ENCODE assay signal across 19 mouse cellular contexts in genomic region chr19:57202554-57202953, GRCm38 (mm10).
DNase-seq lines count a peak whose midpoint lies in the region; ATAC-seq and TF ChIP-seq lines count a peak whose summit lies in the region.
"Had no signal": no experiment of that assay in that cellular context is flagged by ENCODE, and none has a peak within 500 bp of the region (broad histone marks: within the 10 kb centered on the region; RNA-seq: fewer than 3 reads in every experiment).

No protein-coding gene starts in this region.

- H3K4me1 ChIP-seq in heart, embryonic 12.5 days (replicated peaks), result peaks cover 82% of the 10 kb centered on the region
- H3K4me1 ChIP-seq in kidney, adult 2 months (ENCODE audit: control insufficient read depth, insufficient read depth, low read length), result peaks cover 43% of the 10 kb centered on the region
- peaks cover 75% of the 10 kb centered on the region for H3K4me1 ChIP-seq in heart, postnatal 0 days (ENCODE audit: control insufficient read depth, insufficient read depth)

- no peak for ATAC-seq in heart, embryonic 12.5 days (ENCODE audit: insufficient number of reproducible peaks, low FRiP score)
- ATAC-seq in heart, postnatal 0 days (ENCODE audit: insufficient read depth, low read depth), result peak; percentile 73
- ATAC-seq in megakaryocyte-erythroid progenitor cell, adult 5-6 weeks (replicated peaks; ENCODE audit: low FRiP score, low TSS enrichment, poor library complexity, severe bottlenecking), result no peak
- ATAC-seq: activated CD4-positive, CD25-positive, alpha-beta regulatory T cell, adult 4 months; forebrain, embryonic 13.5 days; forebrain, postnatal 0 days; hindbrain, postnatal 0 days; Patski had no signal

- H3K9ac ChIP-seq in heart, embryonic 12.5 days, result no peak overlapping the region
- H3K9ac ChIP-seq in heart, postnatal 0 days (replicated peaks; ENCODE audit: low read depth, low read length), result no peak overlapping the region
- H3K9ac ChIP-seq: forebrain, embryonic 13.5 days; forebrain, postnatal 0 days; hindbrain, embryonic 13.5 days had no signal

- DNase-seq in heart, adult 18-20 months, result peak; percentile 71 to 82
- peak; percentile 60 for DNase-seq in kidney, adult 2 months
- no peak for DNase-seq in kidney, postnatal 4 days
- DNase-seq in heart, postnatal 0 days (ENCODE audit: low spot score), result peak; percentile 80
- DNase-seq: adrenal gland, postnatal 14 days; cerebellum, adult 18-20 months; cerebellum, postnatal 10 days; forebrain, postnatal 0 days; gastrocnemius, postnatal 36 days; kidney, adult 11 months had no signal

- no peaks in the 10 kb centered on the region for H3K9me3 ChIP-seq in heart, embryonic 12.5 days (replicated peaks)
- H3K9me3 ChIP-seq in heart, postnatal 0 days (replicated peaks; ENCODE audit: control insufficient read depth, low read length), result no peaks in the 10 kb centered on the region
- H3K9me3 ChIP-seq: embryonic facial prominence, embryonic 10.5 days; forebrain, embryonic 13.5 days; hindbrain, embryonic 13.5 days had no signal

- H3K27me3 ChIP-seq in heart, embryonic 12.5 days (replicated peaks), result no peaks in the 10 kb centered on the region
- H3K27me3 ChIP-seq in kidney, adult 2 months (replicated peaks; ENCODE audit: control insufficient read depth, insufficient read depth, low read length), result no peaks in the 10 kb centered on the region
- no peaks in the 10 kb centered on the region for H3K27me3 ChIP-seq in heart, postnatal 0 days (ENCODE audit: control insufficient read depth, insufficient read depth, low read length)
- H3K27me3 ChIP-seq: CH12.LX; hindbrain, embryonic 13.5 days; Patski had no signal

- TF ChIP-seq EP300 in heart, postnatal 0 days (IDR thresholded peaks at IDR 0.05; ENCODE audit: low read depth), result no peak; the same call in 1 of the 2 replicates

- WGBS in heart, embryonic 12.5 days, result 76% methylated on average over 1 of the region's 1 CpGs
- 78% methylated on average over 1 of the region's 1 CpGs for WGBS in kidney, adult 2 months
- WGBS in heart, postnatal 0 days, result 52% methylated on average over 1 of the region's 1 CpGs

- TF ChIP-seq CTCF in kidney, adult 2 months (conservative IDR thresholded peaks at IDR 0.05; ENCODE audit: insufficient read depth, insufficient read length, low read depth, low read length), result no peak
- TF ChIP-seq CTCF in heart, postnatal 0 days (IDR thresholded peaks at IDR 0.05; ENCODE audit: low read depth), result no peak

- H3K27ac ChIP-seq in heart, embryonic 12.5 days (ENCODE audit: poor library complexity, severe bottlenecking), result no peak overlapping the region
- peak overlapping the region; percentile 46 for H3K27ac ChIP-seq in kidney, adult 2 months (ENCODE audit: insufficient read depth, low read depth, low read length)
- H3K27ac ChIP-seq in heart, postnatal 0 days (ENCODE audit: low read depth), result peak overlapping the region; percentile 90
- H3K27ac ChIP-seq: embryonic facial prominence, embryonic 10.5 days; forebrain, embryonic 13.5 days; hindbrain, embryonic 13.5 days; hindbrain, postnatal 0 days had no signal

- TF ChIP-seq POLR2A in kidney, adult 2 months (IDR thresholded peaks at IDR 0.05; ENCODE audit: low read depth, low read length), result no peak

- no peak overlapping the region for H3K4me2 ChIP-seq in heart, embryonic 12.5 days
- H3K4me2 ChIP-seq in heart, postnatal 0 days (ENCODE audit: low read depth, low read length), result no peak overlapping the region
- H3K4me2 ChIP-seq: forebrain, embryonic 13.5 days; hindbrain, embryonic 13.5 days had no signal

- H3K36me3 ChIP-seq in heart, embryonic 12.5 days, result no peaks in the 10 kb centered on the region
- H3K36me3 ChIP-seq in kidney, adult 2 months (ENCODE audit: control insufficient read depth, insufficient read depth, low read length), result no peaks in the 10 kb centered on the region
- no peaks in the 10 kb centered on the region for H3K36me3 ChIP-seq in heart, postnatal 0 days (replicated peaks; ENCODE audit: control insufficient read depth, insufficient read depth, low read length)
- H3K36me3 ChIP-seq: embryonic facial prominence, embryonic 10.5 days; hindbrain, embryonic 13.5 days had no signal

- H3K4me3 ChIP-seq in heart, embryonic 12.5 days, result no peak overlapping the region
- H3K4me3 ChIP-seq in kidney, adult 2 months (ENCODE audit: insufficient read depth, low read depth, low read length), result no peak overlapping the region
- H3K4me3 ChIP-seq in heart, postnatal 0 days (ENCODE audit: low read depth, low read length), result no peak overlapping the region
- H3K4me3 ChIP-seq: embryonic facial prominence, embryonic 10.5 days; forebrain, embryonic 13.5 days; hindbrain, embryonic 13.5 days had no signal

Comparison
In these comparisons a context has a peak if more than half of its experiments do, and no peak if none do; other contexts are left out.
1. DNase-seq: peak in heart, adult 18-20 months (2 of 2), kidney, adult 2 months (single experiment) and heart, postnatal 0 days (single experiment); none in kidney, postnatal 4 days (0 of 2).